Mouse (Mus musculus): ENCODE measurements around the gene Arntl.

GRCm38 (mm10) chr7:113297813-113298212 lies 90.5 kb downstream of the Arntl start:
- TF ChIP-seq CTCF (IDR thresholded peaks at IDR 0.05; ENCODE audit: borderline replicate concordance, extremely low read depth, insufficient read depth, insufficient read length), result no peak
- no peak for TF ChIP-seq POLR2A (IDR thresholded peaks at IDR 0.05; ENCODE audit: borderline replicate concordance, extremely low read depth, insufficient read depth, insufficient read length, poor library complexity, severe bottlenecking)
